Mouse (Mus musculus) lung, adult 2 months (tissue): Measurements from ENCODE around the gene Bmp3.

Experiments used
- CTCF ChIP-seq: fragments of 200-500 bp; IDR thresholded peaks from 2 replicates; pipeline ENCODE4 v1.5.1; 2011; ENCODE audit warnings: mild to moderate bottlenecking, low read length, control low read depth; ENCODE audit not compliant: insufficient read depth
- POLR2A ChIP-seq: fragments of 200-500 bp; IDR thresholded peaks from 2 replicates; pipeline ENCODE4 v1.6.1; 2011; ENCODE audit warnings: low read depth, mild to moderate bottlenecking, control low read depth, low read length, borderline replicate concordance; ENCODE audit errors: extremely low read depth

- TF ChIP-seq POLR2A = no peak
- TF ChIP-seq CTCF = no peak
Observed at GRCm38 (mm10) chr5:98807953-98808352, 46.3 kb upstream of the Bmp3 start.
